Mouse (Mus musculus): ENCODE data around the gene Hibch.
"Not testable (repeated sequence)": the region's sequence is repeated elsewhere in the genome, so short reads cannot be mapped to it uniquely, and the experiment has no call there.

Hibch gene

GRCm38 (mm10) chr1:52844782-52845665 is at the start of gene Hibch:
Gene Hibch (plus strand): TSS chr1:52844929.
- peak; percentile 89 for DNase-seq (ENCODE audit: low spot score)

- no peak for DNase-seq (ENCODE audit: low spot score)
Measured at GRCm38 (mm10) chr1:52795927-52796326, 48.8 kb upstream of the Hibch start.

- no peak for DNase-seq (ENCODE audit: low spot score)
Measured at GRCm38 (mm10) chr1:52799056-52799726, 45.5 kb upstream of the Hibch start.

GRCm38 (mm10) chr1:52799772-52800171 is 45.0 kb upstream of the Hibch start:
- DNase-seq (ENCODE audit: low spot score) = no peak

- DNase-seq (ENCODE audit: low spot score) = no peak
Measured at GRCm38 (mm10) chr1:52800340-52800740, 44.4 kb upstream of the Hibch start.

- no peak for DNase-seq (ENCODE audit: low spot score)
Measured at GRCm38 (mm10) chr1:52801651-52802050, 43.1 kb upstream of the Hibch start.

GRCm38 (mm10) chr1:52802406-52802975 is 42.2 kb upstream of the Hibch start:
- DNase-seq (ENCODE audit: low spot score) = no peak

GRCm38 (mm10) chr1:52805041-52805440 is 39.7 kb upstream of the Hibch start:
- DNase-seq (ENCODE audit: low spot score) = no peak

- DNase-seq (ENCODE audit: low spot score) = no peak
Measured at GRCm38 (mm10) chr1:52808456-52808855, 36.3 kb upstream of the Hibch start.

GRCm38 (mm10) chr1:52816232-52816891 is 28.4 kb upstream of the Hibch start:
- no peak for DNase-seq (ENCODE audit: low spot score)

GRCm38 (mm10) chr1:52816910-52817812 is 27.6 kb upstream of the Hibch start, which contains the start of gene Inpp1:
Gene Inpp1 (minus strand): TSS chr1:52817688.
- peak; percentile 16 for DNase-seq (ENCODE audit: low spot score)

- no peak for DNase-seq (ENCODE audit: low spot score)
Measured at GRCm38 (mm10) chr1:52817813-52818147, 26.9 kb upstream of the Hibch start.

- no peak for DNase-seq (ENCODE audit: low spot score)
Measured at GRCm38 (mm10) chr1:52839099-52839498, 5.6 kb upstream of the Hibch start.

GRCm38 (mm10) chr1:52844354-52844753 is 375 bp upstream of the Hibch start:
- no peak for DNase-seq (ENCODE audit: low spot score)

GRCm38 (mm10) chr1:52846556-52846955 is 1.8 kb downstream of the Hibch start:
- no peak for DNase-seq (ENCODE audit: low spot score)

- no peak for DNase-seq (ENCODE audit: low spot score)
Measured at GRCm38 (mm10) chr1:52849422-52849821, 4.7 kb downstream of the Hibch start.

GRCm38 (mm10) chr1:52854029-52854428 is 9.3 kb downstream of the Hibch start:
- DNase-seq (ENCODE audit: low spot score) = not testable (repeated sequence)

- DNase-seq (ENCODE audit: low spot score) = no peak
Measured at GRCm38 (mm10) chr1:52855904-52856601, 11.3 kb downstream of the Hibch start.

- DNase-seq (ENCODE audit: low spot score) = no peak
Measured at GRCm38 (mm10) chr1:52864220-52864619, 19.5 kb downstream of the Hibch start.

GRCm38 (mm10) chr1:52866007-52866406 is 21.3 kb downstream of the Hibch start:
- DNase-seq (ENCODE audit: low spot score) = no peak

GRCm38 (mm10) chr1:52867876-52868275 is 23.1 kb downstream of the Hibch start:
- no peak for DNase-seq (ENCODE audit: low spot score)

Data from urinary bladder, postnatal 10 days (tissue).